Mouse (Mus musculus) frontal cortex, adult 2 months (tissue): ENCODE measurements at regions not wholly inside any gene's neighbourhood (a gene's known extent, or its start where the extent isn't known, plus 50 kb on each side); places are given as distances from the start of the nearest gene placed in this dataset.

Source experiments
- DNase-seq, 2 experiments: peaks; one replicate each; pipeline ENCODE4 v3.0.0; 2022; ENCODE audit warnings: low spot score in 1 of 2; ENCODE audit errors: extremely low spot score in 1 of 2

DNA sequence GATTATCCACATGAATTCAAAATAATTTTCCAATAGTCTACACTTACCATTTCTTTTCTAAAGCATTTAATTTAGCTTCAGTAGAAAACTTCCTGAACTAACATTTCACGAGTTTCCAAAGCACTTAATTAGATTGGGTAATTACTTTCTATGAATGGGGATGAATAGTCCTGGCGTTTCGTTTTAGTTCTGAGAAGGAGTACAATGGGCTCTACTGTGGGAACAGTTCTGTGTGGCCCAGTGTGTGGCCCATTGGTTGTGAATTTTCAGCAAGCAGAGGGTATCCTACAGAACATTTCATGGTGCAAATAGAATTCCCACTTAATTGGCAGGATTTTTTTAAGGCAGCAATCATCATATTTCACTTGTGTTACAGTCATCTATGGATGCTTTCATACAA is 95.5 kb downstream of the 1700017N19Rik start:
- no peak for DNase-seq

GRCm38 (mm10) chr10:100695944-100696343 is 105.7 kb downstream of the 1700017N19Rik start:
- DNase-seq, result no peak

- DNase-seq, result no peak
Observed at GRCm38 (mm10) chr10:100699206-100699605, 108.9 kb downstream of the 1700017N19Rik start.

DNA sequence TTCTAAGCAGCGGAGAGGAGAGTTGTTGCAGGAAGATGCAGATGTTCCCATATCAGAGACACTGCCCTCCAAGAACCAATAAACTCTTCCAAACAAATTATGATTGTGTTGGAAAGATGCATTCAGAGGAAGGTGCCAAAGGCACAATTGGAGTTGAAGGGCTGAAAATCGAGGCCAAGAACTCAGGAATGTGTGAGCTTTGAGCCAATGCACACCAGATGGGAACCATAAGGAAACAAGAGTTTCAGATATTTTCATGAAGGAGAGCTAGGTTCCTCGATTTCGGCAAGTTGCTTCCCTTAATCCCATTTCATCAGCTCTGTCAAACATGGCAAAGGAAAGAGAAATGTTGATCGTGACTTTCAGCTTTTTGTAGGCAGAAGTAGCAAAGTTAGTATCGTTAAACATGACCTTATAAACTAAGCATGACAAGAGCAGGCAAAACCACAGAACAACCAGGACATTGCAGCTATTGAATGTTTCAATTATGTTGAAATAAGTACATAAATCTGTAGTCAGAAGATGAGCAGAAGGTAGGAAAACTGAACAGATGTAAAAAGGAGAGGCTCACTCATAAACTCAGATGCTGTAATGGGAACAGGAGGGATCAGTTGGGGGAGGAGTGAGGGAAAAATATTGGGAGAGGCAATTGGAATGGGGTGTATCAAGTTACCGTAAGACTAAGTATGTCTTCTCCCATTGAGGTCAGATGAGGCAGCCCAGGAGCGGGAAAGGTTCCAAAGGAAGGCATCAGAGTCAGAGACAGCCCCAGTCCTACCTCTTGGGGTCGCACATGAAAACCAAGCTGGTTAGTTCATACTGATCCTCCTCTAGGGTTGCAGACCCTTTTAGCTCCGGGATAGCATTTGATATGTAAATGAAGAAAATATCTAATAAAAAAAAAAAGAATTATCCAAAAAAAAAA is 110.3 kb downstream of the 1700017N19Rik start:
- peak in 1 of 2 experiments; percentile 3 for DNase-seq

GRCm38 (mm10) chr10:100701938-100702337 is 111.7 kb downstream of the 1700017N19Rik start:
- no peak for DNase-seq

DNA sequence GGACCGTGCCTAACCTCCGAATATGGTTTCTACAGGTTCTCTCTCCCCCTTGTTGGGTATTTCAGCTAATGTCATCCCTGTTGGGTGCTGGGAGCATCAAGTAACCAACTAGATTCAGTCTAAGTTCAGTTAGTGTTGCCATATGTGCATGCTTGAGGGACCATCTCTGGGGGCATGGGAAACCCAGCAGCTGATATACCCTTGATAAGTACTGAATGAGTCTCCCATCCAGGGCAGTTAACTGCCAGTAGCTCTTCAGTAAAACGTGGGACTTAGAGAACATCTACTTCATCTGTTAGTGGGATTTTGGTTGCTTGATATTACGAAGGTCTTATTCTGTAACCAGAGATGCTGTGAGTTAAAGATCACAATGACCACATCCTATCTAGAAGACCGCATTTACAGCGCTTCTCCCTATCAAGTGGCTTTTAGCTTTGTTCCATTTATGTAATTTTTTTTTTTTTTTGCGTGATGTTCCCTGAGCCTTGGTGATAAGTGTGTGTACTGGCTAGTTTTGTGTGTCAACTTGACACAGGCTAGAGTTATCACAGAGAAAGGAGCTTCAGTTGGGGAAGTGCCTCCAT is 125.9 kb downstream of the 1700017N19Rik start:
- DNase-seq, result no peak

DNA sequence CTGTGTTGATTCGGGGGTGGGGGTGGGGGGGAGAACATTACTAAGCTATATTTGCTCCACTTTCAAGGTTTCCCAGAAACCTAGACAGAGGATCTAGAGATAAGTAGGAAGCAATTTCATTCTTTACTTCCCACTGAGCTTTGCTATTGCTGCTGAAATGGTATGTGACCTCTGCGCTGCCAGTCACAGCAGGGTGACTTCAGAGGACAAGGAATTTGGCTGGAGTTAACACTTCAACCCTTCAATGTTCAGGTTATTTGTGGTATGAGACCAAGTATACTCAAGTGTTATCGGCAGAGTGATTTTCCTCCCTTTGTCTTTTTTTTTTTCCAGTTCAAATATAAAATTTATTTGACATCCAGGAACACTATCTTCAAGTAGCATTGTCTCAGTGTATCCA is 128.3 kb downstream of the 1700017N19Rik start:
- no peak for DNase-seq

DNA sequence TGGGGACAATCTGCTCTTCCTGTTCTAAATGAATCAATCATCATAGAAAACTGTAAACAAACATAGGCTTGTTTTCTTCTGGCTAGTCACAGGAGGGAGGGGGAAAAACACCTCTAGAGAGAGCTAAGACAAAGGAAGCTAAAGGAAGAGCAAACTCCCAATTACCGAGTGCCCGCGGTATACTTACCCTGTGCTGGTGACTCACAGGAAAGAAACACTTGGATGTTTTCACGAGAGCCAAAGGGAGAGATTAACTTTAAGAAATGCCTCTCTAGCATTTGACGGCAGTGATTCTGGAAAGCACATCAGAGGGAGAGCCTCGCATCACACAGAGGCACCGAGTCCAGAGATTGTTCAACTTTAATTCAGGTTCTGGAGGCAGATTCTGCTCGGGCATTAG is 151.0 kb downstream of the 1700017N19Rik start:
- peak in 1 of 2 experiments; percentile 22 for DNase-seq

DNA sequence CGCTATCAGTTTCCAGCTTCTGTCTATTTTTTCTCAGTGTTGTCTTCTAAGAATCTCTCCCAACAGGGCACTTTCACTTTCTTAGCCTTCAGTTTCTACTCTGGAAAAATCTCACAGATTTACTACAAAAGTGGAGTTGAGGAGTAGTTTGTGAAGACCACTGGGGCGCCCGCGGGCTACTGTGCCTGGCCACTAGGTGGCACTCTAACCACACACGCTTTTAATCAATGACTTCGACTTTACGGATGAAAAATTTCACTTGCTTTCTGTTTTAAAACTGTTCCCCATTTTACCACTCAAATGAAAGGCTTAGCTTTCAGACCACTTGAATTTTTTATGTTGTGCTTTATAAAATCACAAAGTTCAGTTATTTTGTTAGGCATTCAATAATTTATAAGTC is 151.8 kb downstream of the 1700017N19Rik start:
- DNase-seq, result peak; percentile 31 to 87

DNA sequence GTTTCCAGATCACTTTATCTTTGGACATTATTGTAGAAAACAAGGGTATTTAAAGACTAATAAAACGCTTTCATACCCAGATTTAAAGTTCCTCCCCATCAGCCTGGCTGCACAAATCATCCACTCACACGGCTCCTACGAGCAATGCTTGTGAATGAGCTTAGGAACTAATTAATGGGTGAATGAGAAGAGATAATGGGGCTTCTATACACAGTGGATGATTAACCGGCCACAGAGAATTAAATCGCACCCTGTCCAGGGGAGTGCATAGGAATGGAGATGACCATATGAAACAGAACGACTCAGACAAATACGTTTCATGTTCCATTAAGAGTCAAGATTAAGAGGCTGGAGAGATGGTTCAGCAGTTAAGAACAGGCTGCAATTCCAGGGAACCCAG is 155.9 kb downstream of the 1700017N19Rik start:
- DNase-seq, result no peak

DNA sequence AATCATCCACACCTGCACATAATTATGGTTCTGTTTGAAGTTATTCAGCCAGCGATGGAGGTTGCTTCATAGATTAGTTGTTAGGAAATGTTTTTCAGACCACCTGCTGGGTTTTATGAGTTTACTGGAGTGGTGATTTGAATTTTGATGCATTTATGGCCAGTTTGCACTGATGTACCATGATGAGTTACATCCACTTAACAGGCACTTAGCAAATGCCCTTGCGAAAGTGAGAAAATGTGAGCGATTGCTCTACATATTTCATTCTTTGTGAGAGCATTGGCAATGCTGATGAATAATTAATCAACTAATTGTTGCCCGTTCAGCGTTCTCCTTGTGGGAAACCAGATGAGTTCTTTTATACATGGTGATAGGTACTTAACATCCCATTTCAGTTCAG is 164.7 kb downstream of the 1700017N19Rik start:
- no peak for DNase-seq

GRCm38 (mm10) chr10:100774252-100774651 is 184.0 kb downstream of the 1700017N19Rik start:
- DNase-seq, result no peak

DNA sequence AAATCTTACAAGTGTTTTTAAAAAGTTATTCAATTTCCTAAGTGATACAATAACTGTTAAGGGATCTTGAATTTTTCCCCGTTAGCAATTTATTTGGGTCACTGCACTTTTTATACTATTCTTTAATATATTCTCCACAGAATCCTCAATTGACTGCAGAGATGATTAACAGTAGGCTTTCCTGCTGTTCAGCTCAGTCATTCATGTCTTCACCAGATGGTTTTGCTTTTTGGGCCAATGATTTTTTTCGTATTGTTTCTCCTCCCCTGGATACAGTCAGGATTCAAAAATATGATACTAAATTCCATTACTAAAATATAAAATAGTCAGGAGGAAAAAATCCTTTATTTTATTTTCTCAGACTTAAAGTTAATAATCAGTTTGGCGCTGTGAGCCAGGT is 201.9 kb downstream of the 1700017N19Rik start:
- no peak for DNase-seq

DNA sequence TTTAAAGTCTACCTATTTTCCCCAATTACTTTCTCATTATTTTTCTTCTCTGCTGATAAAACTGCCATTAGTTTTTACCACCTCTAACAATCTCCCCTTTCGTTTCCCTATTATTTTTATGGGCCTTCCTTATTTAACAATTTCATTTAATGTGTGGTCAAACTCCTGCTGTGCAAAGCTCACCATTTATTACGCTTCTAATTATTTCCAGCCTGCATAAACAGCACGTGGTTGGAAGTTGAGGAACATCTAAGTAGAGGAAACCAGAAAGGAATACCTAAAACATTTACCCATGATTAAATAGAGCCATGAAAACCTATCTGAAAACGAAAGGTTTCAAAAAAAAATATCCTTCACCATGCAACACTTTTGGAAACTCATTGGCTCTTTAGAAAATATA is 202.3 kb downstream of the 1700017N19Rik start:
- DNase-seq, result no peak

DNA sequence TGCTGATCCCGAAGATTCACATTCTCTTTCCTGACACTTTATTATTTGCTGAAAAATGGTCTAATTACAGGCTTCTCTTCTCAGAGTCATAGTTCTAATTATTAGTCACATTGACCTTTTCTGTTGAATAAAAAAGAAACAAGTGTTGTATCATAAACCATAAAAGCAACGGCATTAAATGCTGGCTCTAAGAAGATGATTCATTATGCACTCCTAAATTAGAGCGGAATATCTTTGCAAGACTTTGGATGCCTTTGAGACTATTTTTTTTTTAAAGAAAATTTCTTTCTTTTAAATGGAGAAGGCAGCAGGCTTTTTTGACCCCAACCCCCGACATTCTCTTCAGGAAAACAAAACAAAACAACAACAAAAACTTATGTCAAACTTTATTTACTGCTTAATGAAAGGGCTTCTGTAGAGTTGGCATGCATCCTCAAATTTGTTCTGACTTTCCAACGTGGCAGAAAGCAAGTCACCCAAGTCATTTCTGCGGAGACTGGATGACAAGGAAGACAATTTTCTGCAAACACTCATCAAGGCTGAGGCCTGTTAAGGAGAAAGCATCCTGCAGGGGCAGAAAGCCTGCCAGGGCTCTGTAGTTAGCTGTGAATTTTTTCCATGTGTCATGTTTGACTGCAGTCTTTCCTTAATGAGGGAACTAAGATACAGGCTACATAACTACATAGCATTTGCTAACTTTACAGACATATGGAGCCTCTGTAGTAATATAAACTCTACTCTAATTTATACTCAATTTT is 205.1 kb downstream of the 1700017N19Rik start:
- peak in 1 of 2 experiments; percentile 5 for DNase-seq

DNA sequence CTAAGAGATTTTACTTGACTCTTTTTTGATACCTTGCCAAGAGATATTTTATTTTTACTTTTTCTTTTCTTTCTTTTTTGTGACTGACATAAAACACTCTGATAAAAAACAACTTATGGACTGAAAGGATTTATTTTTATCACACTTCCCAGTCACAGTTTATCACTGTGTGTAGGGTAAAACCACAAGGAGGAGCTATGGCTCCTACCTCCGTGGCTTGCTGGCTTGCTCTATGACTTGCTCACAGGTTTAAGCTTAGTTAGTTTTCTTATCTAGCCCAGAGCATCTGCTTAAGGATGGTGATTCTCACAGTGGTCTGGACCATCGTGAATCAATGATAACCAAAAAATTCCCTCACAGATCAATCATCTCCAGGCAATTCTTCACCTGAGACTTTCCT is 221.4 kb downstream of the 1700017N19Rik start:
- peak; percentile 5 to 42 for DNase-seq

DNA sequence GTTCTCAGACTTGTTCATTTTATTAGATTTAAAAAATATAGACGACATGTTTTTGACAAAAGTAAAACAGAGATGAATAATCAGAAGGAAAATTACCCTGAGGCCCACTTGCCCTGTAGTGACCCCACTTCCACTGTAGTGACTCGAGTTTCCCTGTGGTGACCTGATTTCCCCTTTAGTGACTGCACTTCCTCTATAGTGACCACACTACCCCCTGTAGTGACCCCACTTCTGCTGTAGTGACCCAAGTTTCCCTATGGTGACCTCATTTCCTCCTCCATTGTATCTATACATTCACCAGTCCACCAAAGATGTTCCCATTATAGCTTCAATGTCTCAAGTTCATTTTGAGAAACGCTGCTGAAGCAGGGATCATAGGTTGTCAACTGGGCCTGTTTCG is 244.5 kb downstream of the 1700017N19Rik start:
- no peak for DNase-seq

DNA sequence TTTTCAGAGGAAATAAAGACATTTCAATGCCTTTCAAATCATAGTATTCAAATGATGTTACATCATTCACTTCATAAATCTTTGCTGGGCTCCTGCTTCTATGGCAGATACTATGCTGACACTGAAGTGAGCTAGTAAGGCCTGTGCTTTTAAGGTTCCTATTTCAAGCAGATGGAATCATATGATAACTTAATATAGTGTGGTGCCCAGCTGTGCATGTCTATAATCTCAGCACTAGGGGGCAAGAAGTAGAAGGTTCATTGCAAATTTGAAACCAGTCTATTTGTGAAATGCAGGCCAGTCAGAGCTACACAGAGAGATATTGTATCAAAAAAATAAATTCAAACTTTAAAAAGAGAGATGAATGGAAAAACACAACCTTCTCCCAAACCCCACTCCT is 262.9 kb downstream of the 1700017N19Rik start:
- no peak for DNase-seq

DNA sequence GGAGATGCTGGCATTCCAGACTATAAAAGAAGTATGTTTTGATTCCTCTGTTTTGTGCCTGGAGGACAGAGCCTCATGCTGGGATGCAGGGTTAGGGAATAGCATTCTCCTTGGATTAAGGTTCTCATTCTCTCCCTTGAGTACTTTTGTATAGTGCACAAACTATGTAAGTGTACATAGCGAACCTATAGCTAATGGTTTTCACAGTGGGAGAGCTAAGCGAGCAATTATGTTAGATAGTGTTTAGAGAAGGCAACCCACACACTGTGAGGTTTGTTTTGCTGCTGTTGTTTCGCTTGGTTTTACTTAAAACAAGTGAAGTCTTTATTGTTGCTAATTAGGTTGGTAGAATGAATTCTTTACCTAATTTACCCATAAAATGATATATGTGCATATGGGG is 266.2 kb downstream of the 1700017N19Rik start:
- no peak for DNase-seq

DNA sequence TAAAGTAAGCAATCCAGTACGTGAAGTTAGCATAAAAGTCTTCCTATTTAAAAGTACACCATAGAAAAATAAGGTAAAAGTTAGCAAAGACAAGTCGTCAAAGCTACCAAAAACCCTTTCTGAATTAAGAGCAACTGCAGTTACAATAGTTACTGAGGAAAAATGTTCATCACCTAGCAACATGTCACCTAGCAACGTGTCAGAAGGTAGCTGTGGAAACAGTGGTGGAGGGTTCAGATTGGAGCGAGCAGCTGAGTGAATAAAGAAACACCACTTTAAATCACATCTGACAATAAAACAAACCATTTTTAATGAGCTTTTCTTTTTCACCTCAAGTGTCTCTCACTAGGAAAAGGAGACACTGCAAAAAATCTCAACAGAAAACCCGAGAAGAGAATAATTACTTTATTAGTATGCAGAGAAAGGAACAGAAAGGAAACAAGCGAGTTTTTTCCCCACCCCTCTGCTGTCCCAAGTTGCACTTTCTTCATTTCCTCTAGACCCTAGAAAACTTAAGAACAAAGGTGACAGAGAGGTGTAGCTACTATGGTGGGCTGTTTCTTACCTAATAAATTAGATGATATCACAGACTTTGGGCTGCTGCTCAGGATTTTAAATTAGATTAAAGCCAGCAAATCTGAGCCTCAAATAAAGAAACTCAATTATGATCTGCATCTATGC is 275.4 kb downstream of the 1700017N19Rik start:
- peak; percentile 6 to 67 for DNase-seq
